Mouse (Mus musculus) E14TG2a.4 (cell line): ENCODE results near the gene Sh3bgrl2.

Source experiments
- CTCF ChIP-seq: conservative IDR thresholded peaks from 2 replicates; pipeline ENCODE4 v1.5.1; 2014; ENCODE audit warnings: low read length
- NANOG ChIP-seq: IDR thresholded peaks from 2 replicates; pipeline ENCODE4 v1.6.1; 2014; ENCODE audit warnings: borderline replicate concordance, low read length, mixed read lengths

- TF ChIP-seq CTCF (no peak), NANOG (no peak)
Observed at GRCm38 (mm10) chr9:83643139-83643538, 95.0 kb downstream of the Sh3bgrl2 start.
